Mouse (Mus musculus) neural tube, embryonic 14.5 days (tissue): Measurements from ENCODE around the gene Gm28308. TPM values are rescaled to one million over a fixed set of nuclear protein-coding genes. Genes with fewer than 3 reads are reported as not detected.

Source experiments
- ATAC-seq: fragments of 200-750 bp; cut with Nextera tagmentation; 2 replicates; pipeline ENCODE4 v1.8.0; 2017; ENCODE audit warnings: low read depth, mild to moderate bottlenecking, moderate TSS enrichment, moderate library complexity
- H3K27ac ChIP-seq: fragments of 300-500 bp; sonication (generic); 2 replicates; pipeline ENCODE4 v1.5.1; 2014; ENCODE audit warnings: low read depth, mild to moderate bottlenecking, control low read depth, low read length, moderate library complexity, mixed read lengths
- H3K27me3 ChIP-seq: fragments of 300-500 bp; sonication (generic); 2 replicates; pipeline ENCODE4 v1.6.1; 2014; ENCODE audit warnings: low read length; ENCODE audit not compliant: control insufficient read depth, insufficient read depth
- H3K36me3 ChIP-seq: fragments of 300-500 bp; sonication (generic); 2 replicates; pipeline ENCODE4 v1.6.1; 2014; ENCODE audit warnings: low read length, mixed read lengths; ENCODE audit not compliant: control insufficient read depth, insufficient read depth
- H3K4me1 ChIP-seq: fragments of 300-500 bp; sonication (generic); 2 replicates; pipeline ENCODE4 v1.6.1; 2014; ENCODE audit warnings: low read length; ENCODE audit not compliant: control insufficient read depth, insufficient read depth
- H3K4me2 ChIP-seq: fragments of 300-500 bp; sonication (generic); 2 replicates; pipeline ENCODE4 v1.6.1; 2014; ENCODE audit warnings: mild to moderate bottlenecking, low read depth, low read length, control low read depth
- H3K4me3 ChIP-seq: fragments of 300-500 bp; sonication (generic); 2 replicates; pipeline ENCODE4 v1.5.1; 2014; ENCODE audit warnings: low read depth, low read length, control low read depth, mixed read lengths
- H3K9ac ChIP-seq: fragments of 300-500 bp; sonication (generic); replicated peaks from 2 replicates; pipeline ENCODE4 v1.6.1; 2014; ENCODE audit warnings: low read depth, mild to moderate bottlenecking, control low read depth, low read length, mixed read lengths
- H3K9me3 ChIP-seq: fragments of 300-500 bp; sonication (generic); 2 replicates; pipeline ENCODE4 v1.6.1; 2016; ENCODE audit warnings: low read length; ENCODE audit not compliant: control insufficient read depth
- WGBS: fragments of 180-500 bp; shearing (Covaris S2); extraction: QIAGEN DNeasy Blood & Tissue Kit; methylation state at CpG from one replicate; pipeline ENCODE4 v1.1.7; 2014; 5-methylcytosine and 5-hydroxymethylcytosine counted together
- polyA plus RNA-seq: library from polyadenylated mRNA; unstranded; fragments of >200 nt; fragmentation: Nextera tagmentation; extraction: Ambion mirVana; gene quantifications from 2 replicates; pipeline ENCODE4 v1.2.1, GENCODE M21; 2014

Gene Gm28308
- polyA plus RNA-seq, 1 experiment from 2014 or later: 4.2 TPM

DNA sequence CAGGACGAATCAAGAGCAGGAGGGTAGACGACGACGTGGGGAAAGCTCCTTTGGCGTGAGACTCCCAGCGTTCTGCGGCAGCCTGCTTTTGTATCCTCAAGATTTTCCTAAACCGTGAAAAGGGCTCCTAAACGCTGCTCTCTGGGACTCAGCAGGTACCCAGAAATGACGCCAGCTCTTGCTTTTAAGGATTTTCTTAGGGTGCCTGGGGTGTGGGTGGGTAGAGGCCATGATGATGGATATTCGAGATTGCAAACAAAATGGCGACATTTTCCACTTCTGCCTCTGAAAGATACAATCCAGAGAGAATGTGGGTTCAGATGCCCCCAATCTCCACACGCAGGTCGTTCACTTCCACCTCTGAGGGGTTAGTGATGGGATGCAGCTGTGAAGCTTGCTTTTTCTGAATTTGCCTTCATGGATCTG, 45.4 kb downstream of the Gm28308 start:
- 10% methylated on average over 14 of the region's 14 CpGs for WGBS
- peaks cover 90% of the 10 kb centered on the region for H3K4me1 ChIP-seq
- H3K4me2 ChIP-seq: peak overlapping the region; percentile 65
- no peaks in the 10 kb centered on the region for H3K27me3 ChIP-seq
- no peak for ATAC-seq
- H3K9ac ChIP-seq: peak overlapping the region; percentile 75
- H3K4me3 ChIP-seq: peak overlapping the region; percentile 26
- no peaks in the 10 kb centered on the region for H3K9me3 ChIP-seq
- H3K36me3 ChIP-seq: peaks cover 7% of the 10 kb centered on the region; the same call in 1 of the 2 replicates
- H3K27ac ChIP-seq: peak overlapping the region; percentile 99

DNA sequence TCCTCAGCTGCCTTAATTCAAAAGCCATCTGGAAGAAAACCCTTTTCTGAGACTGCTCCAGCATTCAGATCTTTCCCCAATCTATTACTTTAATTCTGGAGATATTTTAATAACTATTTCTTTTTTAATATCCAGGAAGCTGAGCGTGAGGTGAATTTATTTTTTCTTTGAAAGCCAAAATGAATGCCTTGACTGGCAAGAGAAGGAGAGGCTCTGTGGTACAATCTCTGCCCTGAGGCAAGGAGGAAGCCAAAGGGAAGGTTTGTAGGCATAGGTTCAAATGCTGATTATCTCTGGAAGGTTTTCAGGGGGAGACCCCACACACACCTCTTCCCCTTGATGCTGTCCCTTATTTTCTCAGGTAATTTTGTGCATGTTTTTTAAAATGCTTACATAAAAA, 46.0 kb downstream of the Gm28308 start:
- H3K27me3 ChIP-seq: no peaks in the 10 kb centered on the region
- H3K36me3 ChIP-seq: peaks cover 7% of the 10 kb centered on the region; the same call in 1 of the 2 replicates
- ATAC-seq: no peak
- peak overlapping the region; percentile 75 for H3K9ac ChIP-seq
- no peaks in the 10 kb centered on the region for H3K9me3 ChIP-seq
- WGBS: 20% methylated on average over 1 of the region's 1 CpGs
- H3K4me3 ChIP-seq: peak overlapping the region; percentile 26; the same call in 1 of the 2 replicates
- peaks cover 84% of the 10 kb centered on the region for H3K4me1 ChIP-seq
- H3K27ac ChIP-seq: peak overlapping the region; percentile 99
- peak overlapping the region; percentile 65 for H3K4me2 ChIP-seq

DNA sequence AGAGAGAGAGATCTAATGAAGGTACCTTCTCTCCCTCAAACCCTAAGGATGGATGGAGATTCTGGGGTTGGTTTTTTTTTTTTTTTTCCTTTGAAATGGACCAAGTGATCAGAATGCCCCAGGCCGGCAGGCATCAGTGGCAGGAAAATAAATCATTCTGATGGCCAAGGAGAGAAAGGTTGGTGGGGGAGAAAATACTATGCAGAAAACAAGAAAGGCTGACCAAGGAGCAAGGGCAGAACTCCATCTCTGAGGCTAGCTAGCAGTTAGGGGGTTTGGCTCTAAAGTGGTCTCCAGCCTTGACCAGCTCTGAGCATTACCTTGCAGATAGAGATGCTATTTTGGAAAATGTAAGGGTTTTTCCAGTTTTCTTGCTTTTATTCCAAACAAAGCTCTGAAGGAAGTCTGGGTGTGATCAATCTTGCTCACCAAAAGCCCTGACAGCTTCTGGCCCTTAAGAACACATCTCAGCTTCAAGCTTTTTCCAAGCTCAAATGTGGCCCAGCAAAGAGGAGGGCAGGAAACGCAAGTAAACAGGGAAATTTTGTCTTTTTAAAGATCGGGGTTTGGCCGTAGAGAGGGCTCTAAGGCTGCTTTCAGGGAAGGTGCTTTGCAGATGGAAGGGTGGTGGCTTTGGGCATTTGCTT, 46.6 kb downstream of the Gm28308 start:
- Histone ChIP-seq H3K9ac (peak overlapping the region; percentile 82), H3K4me3 (0 out of 2 replicates have a peak overlapping the region, but pooled peaks have one; percentile 43)

DNA sequence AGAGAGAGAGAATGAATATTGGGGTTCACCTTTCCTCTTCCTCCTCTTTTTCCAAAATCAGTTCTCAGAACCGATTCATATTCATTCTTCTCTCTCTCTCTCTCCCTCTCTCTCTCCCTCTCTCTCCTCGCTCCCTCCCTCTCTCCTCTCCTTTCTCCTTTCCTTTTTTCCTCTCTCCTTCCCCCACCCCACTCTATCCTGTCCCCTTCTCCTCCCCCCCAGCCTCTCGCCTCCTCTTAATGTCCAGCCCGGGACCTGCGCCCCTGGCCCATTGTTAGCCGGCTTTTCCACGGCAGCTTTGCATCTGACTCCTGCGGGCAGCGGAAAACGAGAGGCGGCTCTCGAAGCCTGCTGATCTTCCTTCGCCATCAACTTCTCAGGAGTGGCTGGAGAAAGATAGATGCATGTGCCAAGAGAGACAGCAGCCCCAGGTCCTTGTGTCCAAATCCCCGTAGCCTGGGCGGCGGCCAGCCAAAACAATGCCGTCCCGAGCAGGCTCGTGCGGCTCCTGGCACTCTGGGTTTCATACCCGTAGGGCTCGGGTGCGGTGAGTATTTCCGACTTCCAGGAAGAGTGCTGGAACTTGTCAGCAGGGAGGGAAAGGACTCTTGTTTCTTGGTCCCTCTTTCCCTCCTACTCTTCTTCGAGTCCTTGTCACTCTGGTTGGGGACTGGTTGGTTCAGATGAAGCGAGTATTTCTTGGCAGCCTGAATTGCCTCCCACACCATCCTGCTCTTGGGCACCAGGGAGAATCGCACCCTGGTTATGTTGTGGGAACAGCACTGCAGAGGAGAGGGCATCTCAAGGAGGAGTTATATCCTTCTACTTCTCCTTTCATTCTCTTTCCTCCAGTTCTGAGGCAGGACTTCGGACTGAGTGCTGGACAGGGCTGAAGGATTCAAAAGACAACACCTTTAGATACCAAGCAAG, 47.4 kb downstream of the Gm28308 start:
- H3K27me3 ChIP-seq: no peaks in the 10 kb centered on the region
- WGBS: 2% methylated on average over 28 of the region's 28 CpGs
- peak overlapping the region; percentile 81 for H3K4me2 ChIP-seq
- peak overlapping the region; percentile 99 for H3K27ac ChIP-seq
- H3K4me3 ChIP-seq: peak overlapping the region; percentile 43
- H3K36me3 ChIP-seq: peaks cover 7% of the 10 kb centered on the region; the same call in 1 of the 2 replicates
- peak overlapping the region; percentile 82 for H3K9ac ChIP-seq
- ATAC-seq: no peak
- peaks cover 78% of the 10 kb centered on the region for H3K4me1 ChIP-seq
- no peaks in the 10 kb centered on the region for H3K9me3 ChIP-seq

More for the DNA sequence above, 46.6 kb downstream of the Gm28308 start:
- no peak for ATAC-seq
- peaks cover 83% of the 10 kb centered on the region for H3K4me1 ChIP-seq
- WGBS: 11% methylated on average over 4 of the region's 4 CpGs
- H3K9me3 ChIP-seq: no peaks in the 10 kb centered on the region
- H3K36me3 ChIP-seq: peaks cover 7% of the 10 kb centered on the region; the same call in 1 of the 2 replicates
- H3K27ac ChIP-seq: peak overlapping the region; percentile 99
- H3K4me2 ChIP-seq: peak overlapping the region; percentile 81
- H3K27me3 ChIP-seq: no peaks in the 10 kb centered on the region

- Histone ChIP-seq H3K4me1 (peaks cover 78% of the 10 kb centered on the region), H3K4me2 (peak within 1 kb of the TSS; percentile 81), H3K36me3 (peaks cover 4% of the 10 kb centered on the region; the same call in 1 of the 2 replicates), H3K9me3 (no peaks in the 10 kb centered on the region), H3K4me3 (peak within 1 kb of the TSS; percentile 43), H3K9ac (peak within 1 kb of the TSS; percentile 82), H3K27me3 (no peaks in the 10 kb centered on the region), H3K27ac (peak within 1 kb of the TSS; percentile 99)
- WGBS: 1% methylated on average over 25 of the region's 25 CpGs
- ATAC-seq: peak; percentile 48
Observed at GRCm38 (mm10) chr6:52164626-52165440, 48.3 kb downstream of the Gm28308 start, which contains the start of gene Hoxa2. Gene Hoxa2, minus strand, starts transcription at chr6:52164831.

DNA sequence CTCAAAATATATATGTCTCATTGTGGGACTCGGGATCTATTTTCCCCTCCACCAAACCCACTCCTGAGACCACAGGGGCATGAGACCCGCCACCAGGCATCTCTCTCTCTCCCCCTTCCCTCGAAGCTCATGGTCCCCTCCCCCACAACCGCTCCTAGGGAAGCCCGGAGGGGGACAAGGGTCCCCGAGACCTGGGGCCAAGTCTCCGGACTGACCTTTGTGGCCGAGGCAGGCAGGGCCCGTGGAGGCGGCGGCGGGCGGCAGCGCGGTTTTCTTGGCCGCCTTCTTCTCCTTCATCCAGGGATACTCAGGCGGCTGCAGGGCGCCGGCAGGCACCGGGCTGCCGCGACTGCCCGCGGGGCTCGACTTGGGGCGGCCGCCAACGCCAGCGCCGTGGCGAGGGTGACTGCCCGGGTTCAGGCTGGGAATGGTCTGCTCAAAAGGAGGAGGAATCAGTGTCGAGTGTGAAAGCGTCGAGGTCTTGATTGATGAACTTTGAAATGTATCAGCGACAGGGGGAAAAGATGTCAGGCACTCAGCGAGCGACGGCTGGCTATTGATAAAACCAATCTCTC, 49.0 kb downstream of the Gm28308 start:
- peak overlapping the region; percentile 81 for H3K4me2 ChIP-seq
- peak overlapping the region; percentile 82 for H3K9ac ChIP-seq
- H3K36me3 ChIP-seq: peaks cover 3% of the 10 kb centered on the region; the same call in 1 of the 2 replicates
- H3K4me1 ChIP-seq: peaks cover 79% of the 10 kb centered on the region
- H3K27ac ChIP-seq: peak overlapping the region; percentile 99
- under 1% methylated on average over 39 of the region's 39 CpGs for WGBS
- H3K9me3 ChIP-seq: no peaks in the 10 kb centered on the region
- H3K4me3 ChIP-seq: peak overlapping the region; percentile 43
- no peaks in the 10 kb centered on the region for H3K27me3 ChIP-seq
- no peak for ATAC-seq

DNA sequence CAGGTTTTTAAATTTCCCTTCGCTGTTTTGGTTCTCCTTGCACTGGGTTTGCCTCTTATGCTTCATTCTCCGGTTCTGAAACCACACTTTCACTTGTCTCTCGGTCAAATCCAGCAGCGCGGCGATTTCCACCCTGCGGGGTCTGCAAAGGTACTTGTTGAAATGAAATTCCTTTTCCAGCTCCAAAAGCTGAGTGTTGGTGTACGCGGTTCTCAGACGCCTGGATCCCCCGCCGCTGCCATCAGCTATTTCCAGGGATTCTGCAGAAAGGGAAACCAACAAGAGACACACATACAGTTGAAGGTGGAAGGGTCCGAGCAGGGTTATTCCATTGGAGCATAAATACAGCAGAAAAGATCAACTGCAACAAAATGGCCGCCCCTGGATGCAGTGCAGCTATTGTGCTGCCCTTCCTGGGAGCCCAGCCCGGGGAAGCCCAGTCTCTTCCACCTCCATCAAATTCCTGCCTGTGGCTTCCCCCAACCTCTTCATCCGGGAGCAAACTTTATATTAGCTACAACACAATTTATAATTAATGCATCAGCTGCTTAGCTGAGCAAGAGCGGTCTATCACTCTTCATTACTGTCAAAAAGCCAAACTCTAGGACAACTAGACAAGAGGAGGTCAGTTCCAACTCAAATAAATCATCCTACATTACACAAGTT, 49.6 kb downstream of the Gm28308 start:
- peaks cover 2% of the 10 kb centered on the region; the same call in 1 of the 2 replicates for H3K36me3 ChIP-seq
- 4% methylated on average over 17 of the region's 17 CpGs for WGBS
- H3K4me3 ChIP-seq: peak overlapping the region; percentile 43
- peaks cover 78% of the 10 kb centered on the region for H3K4me1 ChIP-seq
- H3K4me2 ChIP-seq: peak overlapping the region; percentile 81
- ATAC-seq: no peak
- no peaks in the 10 kb centered on the region for H3K27me3 ChIP-seq
- H3K9me3 ChIP-seq: no peaks in the 10 kb centered on the region
- H3K27ac ChIP-seq: peak overlapping the region; percentile 99
- H3K9ac ChIP-seq: peak overlapping the region; percentile 82
